Mouse (Mus musculus) embryo, embryonic 11 days (tissue): Measurements from ENCODE around the gene Odc1.

Experiments used
- DNase-seq: peaks from one replicate; pipeline ENCODE4 v3.0.0-alpha.2; 2015

The Odc1 gene

GRCm38 (mm10) chr12:17551208-17551995 lies 6.8 kb downstream of the Odc1 start:
- no peak for DNase-seq

- DNase-seq = no peak
Observed at GRCm38 (mm10) chr12:17552420-17552819, 7.8 kb downstream of the Odc1 start.

GRCm38 (mm10) chr12:17552949-17553348 lies 8.4 kb downstream of the Odc1 start:
- no peak for DNase-seq

DNA sequence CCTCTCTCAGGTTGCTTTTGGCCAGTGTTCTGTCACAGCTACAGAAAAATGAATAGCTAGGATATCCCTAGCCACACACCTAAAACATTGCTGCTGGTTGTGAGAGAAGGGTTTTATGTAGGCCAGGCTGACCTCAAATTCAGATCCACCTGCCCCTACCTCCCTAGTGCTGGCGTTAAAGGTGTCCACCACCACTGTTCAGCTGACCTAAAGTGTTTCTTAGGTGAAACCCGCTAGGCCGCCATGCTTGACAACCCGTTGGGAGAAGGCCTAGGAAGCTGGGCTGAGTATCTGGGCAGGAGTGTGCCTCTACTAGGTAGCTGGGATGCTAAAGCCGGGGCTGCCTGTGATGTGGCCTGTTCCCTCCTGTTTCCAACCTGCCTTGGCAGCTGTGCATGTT lies 9.0 kb downstream of the Odc1 start:
- no peak for DNase-seq

DNA sequence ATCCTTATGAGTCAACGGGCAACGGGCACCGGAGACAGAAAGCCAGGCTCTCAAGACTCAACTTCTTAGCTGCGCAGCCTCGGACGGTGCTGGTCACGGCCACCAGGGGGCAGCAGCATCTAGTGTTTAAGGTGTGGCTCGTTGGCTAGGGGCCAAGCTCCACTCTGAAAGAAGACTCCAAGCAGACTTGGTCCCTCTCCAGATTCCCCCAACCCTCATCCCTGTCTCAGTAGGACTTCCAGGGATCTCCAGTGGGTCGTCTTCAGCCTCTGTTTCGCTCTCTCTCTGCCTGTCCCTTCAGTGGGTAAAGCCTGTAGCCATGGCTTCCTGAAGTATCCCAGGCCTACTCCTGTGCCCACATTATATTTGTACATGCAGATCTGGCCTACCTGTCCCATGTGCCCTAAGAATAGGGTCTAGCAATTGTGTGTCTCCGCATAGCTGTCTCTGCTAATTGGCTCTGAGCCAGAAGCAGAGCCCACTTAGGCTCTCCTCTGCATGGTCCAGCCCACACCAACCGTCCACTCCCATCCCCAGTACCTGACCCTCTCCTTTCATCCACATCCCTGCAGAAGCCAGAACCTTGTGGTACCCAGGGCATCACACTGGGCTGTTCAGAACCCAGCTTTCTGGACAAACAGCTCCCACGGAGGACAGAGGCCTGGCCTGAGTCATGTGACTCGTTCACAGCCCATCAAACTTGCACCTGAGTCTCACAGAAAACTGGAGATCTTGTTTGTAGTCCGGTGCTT lies 9.8 kb downstream of the Odc1 start:
- peak; percentile 89 for DNase-seq

DNA sequence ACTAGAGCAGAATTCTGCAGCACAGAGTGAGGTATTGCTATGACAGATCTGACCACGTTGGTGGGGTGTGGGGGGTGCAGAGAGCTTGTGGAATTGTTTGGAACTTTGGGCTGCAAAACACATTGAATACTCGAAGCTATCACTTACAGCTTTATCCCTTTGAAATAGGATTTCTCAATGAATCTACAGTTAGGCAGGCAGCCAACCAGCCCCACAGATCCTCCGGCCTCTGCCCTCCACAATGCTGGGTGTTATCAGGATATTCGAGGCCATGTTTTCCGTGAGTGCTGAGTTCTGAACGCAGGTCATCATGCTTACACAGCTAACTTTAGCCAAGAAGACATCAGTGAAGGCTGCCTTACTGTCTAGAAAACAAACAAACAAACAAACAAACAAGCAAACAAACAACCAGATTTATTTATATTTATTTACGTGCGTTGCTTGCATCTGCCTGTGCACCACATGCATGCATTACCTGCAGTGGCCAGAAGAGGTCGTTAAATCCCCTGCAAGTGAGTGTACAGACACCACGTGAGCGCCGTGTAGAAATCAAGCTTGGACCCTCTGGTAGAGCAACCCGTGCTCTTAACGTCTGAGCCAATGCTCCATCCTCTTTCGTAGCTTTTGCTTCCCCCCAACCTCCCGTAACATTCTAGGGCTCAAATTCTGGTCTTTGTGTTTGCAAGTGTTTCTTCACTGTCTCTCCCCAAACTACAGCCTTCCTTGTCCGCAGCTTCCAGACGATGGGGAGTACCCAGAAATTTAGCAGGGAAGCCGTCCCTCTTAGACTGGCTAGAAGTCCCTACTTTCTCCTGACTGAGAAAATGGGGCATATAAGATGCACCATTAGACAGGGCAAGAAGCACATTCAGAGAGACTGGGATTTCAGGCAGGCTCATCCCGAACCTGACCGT lies 12.1 kb downstream of the Odc1 start:
- DNase-seq = peak; percentile 90

DNA sequence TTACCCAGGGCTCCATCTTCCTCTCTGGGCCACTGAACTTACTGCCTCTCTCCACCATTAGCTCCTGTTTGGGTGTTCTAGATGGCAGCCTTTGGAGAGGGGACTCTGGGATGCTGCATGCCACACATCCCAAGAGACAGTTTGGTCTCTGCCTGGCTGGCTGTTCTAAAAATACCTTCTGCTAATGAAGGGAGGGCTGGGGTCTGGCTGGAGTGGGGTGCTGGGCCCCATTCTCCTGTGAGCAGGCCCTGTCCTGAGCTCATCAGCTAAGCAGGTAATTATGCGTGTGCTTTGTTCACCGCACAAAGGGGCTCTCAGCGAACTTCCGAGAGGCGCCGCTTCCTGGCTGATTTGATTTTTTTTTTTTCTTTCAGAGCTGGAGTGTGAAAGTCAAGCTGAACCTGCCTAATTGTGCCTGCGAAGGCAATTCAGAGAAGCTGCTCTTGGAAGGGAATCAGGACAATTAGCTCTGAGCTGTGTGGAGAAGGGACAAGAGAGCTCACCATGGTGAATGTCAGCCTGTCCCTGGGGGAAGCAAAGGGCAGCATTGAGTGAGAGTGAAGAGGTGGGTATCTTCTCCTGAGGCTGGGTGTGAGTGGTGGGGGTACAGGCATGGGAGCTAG lies 12.9 kb downstream of the Odc1 start:
- DNase-seq = peak; percentile 58

- DNase-seq = no peak
Observed at GRCm38 (mm10) chr12:17557967-17558345, 13.4 kb downstream of the Odc1 start.

- DNase-seq = no peak
Observed at GRCm38 (mm10) chr12:17562396-17562795, 17.8 kb downstream of the Odc1 start.

GRCm38 (mm10) chr12:17565393-17566045 lies 20.9 kb downstream of the Odc1 start:
- DNase-seq = no peak

DNA sequence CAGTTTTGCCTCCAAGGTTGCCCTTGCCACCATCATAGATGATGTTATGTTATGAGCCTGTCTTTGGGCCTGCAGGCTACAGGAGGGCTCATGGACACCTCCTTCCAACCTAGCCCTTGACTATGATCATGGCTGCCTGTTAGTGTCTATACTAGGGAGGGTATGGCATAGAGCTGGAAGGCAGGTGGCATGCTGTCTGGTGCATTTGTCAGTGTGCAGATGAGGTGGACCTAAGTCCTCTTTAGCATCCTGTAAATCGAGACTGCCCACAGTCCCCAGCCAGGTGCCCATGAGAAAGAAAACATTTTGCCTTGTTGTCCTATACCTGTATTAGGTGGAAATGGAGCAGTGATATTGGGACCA lies 21.4 kb downstream of the Odc1 start:
- no peak for DNase-seq

DNA sequence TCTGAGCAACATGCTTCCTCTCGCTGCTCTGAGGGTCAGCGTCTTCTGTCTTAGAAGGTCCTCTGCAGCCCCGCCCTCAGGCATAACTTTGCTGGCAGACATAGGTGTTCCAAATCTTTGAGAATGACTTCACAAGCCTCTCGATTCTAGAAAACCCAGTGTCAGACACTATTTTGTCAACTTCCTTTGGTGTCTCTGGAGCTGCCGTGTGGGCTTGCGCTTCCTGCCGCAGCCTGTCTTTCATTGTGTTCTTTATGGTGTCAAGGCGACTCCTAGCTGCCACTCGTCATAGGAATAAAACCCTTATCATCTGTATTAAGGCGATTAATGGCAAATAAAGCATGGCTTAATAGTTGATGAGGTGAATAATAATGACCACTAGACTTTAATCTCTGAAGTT lies 24.0 kb downstream of the Odc1 start:
- no peak for DNase-seq

- no peak for DNase-seq
Observed at GRCm38 (mm10) chr12:17574591-17574990, 30.0 kb downstream of the Odc1 start.

GRCm38 (mm10) chr12:17575156-17575910 lies 30.7 kb downstream of the Odc1 start:
- DNase-seq = no peak

DNA sequence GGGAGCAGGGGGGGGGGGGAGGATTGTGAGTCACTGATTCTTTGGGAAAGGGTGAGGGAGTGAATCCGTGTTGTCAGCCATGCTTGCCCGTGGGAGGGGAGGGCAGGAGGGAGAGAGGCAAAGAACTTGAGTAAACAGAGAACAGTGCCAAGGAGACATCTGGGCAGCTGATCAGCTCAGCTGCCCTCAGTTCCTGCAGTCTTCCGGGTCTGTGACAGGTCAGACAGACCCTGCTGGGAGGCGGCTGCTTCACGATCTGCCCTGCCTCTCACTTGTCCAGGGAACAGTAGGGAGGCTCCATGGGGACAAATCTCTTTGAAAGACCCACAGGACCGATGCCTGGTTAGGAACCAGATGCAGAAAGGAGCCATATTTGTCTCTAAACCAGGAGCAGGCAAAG lies 31.4 kb downstream of the Odc1 start:
- peak; percentile 12 for DNase-seq

DNA sequence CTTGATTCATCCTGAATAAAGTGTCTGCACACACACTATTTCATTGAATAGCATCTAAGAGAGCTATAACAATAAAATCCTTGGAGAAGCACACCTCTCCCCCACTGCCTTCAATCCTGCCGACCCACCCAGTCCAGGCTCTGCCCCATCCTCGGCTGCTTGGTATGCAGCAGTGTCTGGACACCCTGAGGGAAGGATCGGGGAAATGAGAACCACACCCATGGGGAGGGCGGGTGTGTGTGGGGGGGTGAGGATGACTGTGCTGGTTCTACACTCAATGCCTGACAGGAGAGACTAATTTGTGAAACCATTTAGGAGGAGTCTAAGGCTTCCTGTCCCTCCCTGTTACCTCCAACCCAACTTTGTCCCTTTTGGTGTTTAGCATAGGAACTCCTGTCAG lies 34.0 kb downstream of the Odc1 start:
- DNase-seq = no peak

- DNase-seq = no peak
Observed at GRCm38 (mm10) chr12:17581001-17581400, 36.4 kb downstream of the Odc1 start.

- DNase-seq = no peak
Observed at GRCm38 (mm10) chr12:17582406-17582805, 37.8 kb downstream of the Odc1 start.

DNA sequence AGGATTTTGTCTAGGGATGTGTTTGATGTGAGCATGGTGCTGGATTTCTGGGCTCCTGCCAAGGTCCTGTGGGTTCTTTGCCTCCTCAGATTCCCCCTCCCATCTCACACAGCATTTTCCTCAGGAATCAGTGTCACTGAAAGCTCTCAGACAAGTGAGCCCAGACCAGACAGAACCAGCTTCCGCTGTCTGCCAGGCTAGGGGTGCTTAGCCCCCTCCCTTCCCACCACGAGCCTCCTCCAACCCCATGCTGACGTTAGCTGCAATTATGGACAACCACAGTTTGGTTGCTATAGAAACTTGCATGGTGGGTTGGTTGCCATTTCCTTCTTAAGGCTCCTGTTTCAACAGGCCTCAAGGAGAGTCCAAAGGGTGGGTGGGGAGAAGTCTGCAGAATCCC lies 39.3 kb downstream of the Odc1 start:
- DNase-seq = peak; percentile 19

GRCm38 (mm10) chr12:17586011-17586410 lies 41.4 kb downstream of the Odc1 start:
- DNase-seq = no peak

GRCm38 (mm10) chr12:17588436-17588835 lies 43.8 kb downstream of the Odc1 start:
- no peak for DNase-seq
